Mouse (Mus musculus) G1E-ER4 (cell line): Measurements from ENCODE around the gene Oaz1. TPM values are rescaled to one million over a fixed set of nuclear protein-coding genes. Genes with fewer than 3 reads are reported as not detected.

Experiments
- GATA1 ChIP-seq: IDR thresholded peaks from one replicate; pipeline ENCODE4 v1.8.0; 2012; ENCODE audit warnings: low read length, inconsistent platforms
- polyA plus RNA-seq: library from polyadenylated mRNA; stranded (reverse); fragments of >175 nt; gene quantifications from 2 replicates; pipeline ENCODE4 v1.2.3, GENCODE M21; 2012

Oaz1 gene
- polyA plus RNA-seq, 1 experiment: 1,884 TPM

GRCm38 (mm10) chr10:80831136-80831535, 4.7 kb downstream of the Oaz1 start:
- no peak for TF ChIP-seq GATA1

- no peak for TF ChIP-seq GATA1
Measured at GRCm38 (mm10) chr10:80832818-80833217, 6.4 kb downstream of the Oaz1 start.

GRCm38 (mm10) chr10:80835617-80836016, 9.2 kb downstream of the Oaz1 start:
- TF ChIP-seq GATA1: no peak

- TF ChIP-seq GATA1: no peak
Measured at GRCm38 (mm10) chr10:80836949-80837379, 10.5 kb downstream of the Oaz1 start.

- no peak for TF ChIP-seq GATA1
Measured at GRCm38 (mm10) chr10:80837827-80838226, 11.4 kb downstream of the Oaz1 start.

GRCm38 (mm10) chr10:80838346-80838912, 12.0 kb downstream of the Oaz1 start:
- TF ChIP-seq GATA1: no peak

- no peak for TF ChIP-seq GATA1
Measured at GRCm38 (mm10) chr10:80839848-80840247, 13.4 kb downstream of the Oaz1 start.

GRCm38 (mm10) chr10:80841685-80842084, 15.2 kb downstream of the Oaz1 start:
- no peak for TF ChIP-seq GATA1

- TF ChIP-seq GATA1: no peak
Measured at GRCm38 (mm10) chr10:80842334-80842733, 15.9 kb downstream of the Oaz1 start.

- no peak for TF ChIP-seq GATA1
Measured at GRCm38 (mm10) chr10:80843087-80843930, 16.9 kb downstream of the Oaz1 start.

- TF ChIP-seq GATA1: no peak
Measured at GRCm38 (mm10) chr10:80843931-80844547, 17.6 kb downstream of the Oaz1 start, which contains the start of gene Lingo3. Gene Lingo3 (minus strand): TSS chr10:80844039.

GRCm38 (mm10) chr10:80845055-80845693, 18.7 kb downstream of the Oaz1 start:
- TF ChIP-seq GATA1: no peak

GRCm38 (mm10) chr10:80845732-80846131, 19.3 kb downstream of the Oaz1 start:
- no peak for TF ChIP-seq GATA1

GRCm38 (mm10) chr10:80848571-80848970, 22.1 kb downstream of the Oaz1 start:
- no peak for TF ChIP-seq GATA1

GRCm38 (mm10) chr10:80854913-80855748, 28.7 kb downstream of the Oaz1 start, which contains the start of the genes Lsm7 and Sppl2b:
Gene Lsm7 (minus strand): TSS chr10:80855209.
Gene Sppl2b (plus strand): TSS chr10:80855275.
- no peak for TF ChIP-seq GATA1
